Mouse (Mus musculus): ENCODE results near the gene Rnf152. TPM values are rescaled to one million over a fixed set of nuclear protein-coding genes. Genes with fewer than 3 reads are reported as not detected.

Rnf152 gene
- polyA plus RNA-seq, 1 experiment from 2014 or later, result 0.05 TPM

DNA sequence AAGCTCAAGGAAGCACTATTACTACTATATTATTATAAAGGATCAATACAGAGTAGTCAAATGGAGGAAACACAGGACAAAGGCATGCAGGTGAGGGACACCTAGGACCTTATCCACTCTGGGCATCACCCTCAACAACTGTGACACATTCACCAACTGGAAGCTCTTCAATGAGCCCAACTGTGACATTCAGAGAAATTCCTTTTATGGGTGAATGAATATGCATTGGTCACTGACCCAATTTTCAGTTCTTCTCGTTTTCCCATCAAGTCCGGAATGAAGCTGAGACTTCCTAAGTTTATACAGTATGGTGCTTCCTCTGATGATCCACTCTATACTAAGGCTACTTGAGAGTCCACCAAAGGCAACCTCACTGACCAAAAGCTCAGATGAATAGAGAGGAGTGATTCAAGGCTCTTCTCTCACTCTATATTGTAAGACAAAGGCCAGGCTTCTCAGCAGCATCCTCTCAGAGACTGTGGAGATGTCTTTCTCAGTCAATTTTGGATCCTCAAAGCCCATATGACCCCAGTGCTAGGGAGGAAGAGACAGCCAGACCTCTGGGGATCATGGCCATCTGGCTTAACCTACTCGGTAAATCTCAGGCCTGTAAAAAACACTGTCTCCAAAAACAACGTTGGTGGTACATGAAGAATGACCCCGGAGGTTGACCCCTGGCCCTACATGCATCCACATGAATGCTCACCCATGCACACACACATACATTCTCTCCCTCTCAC is 25.8 kb downstream of the Rnf152 start:
- Histone ChIP-seq H3K27me3 (replicated peaks; ENCODE audit: control insufficient read depth, insufficient read depth, low read length) (no peaks in the 10 kb centered on the region), H3K4me3 (ENCODE audit: low read depth, low read length) (no peak overlapping the region), H3K4me2 (no peak overlapping the region), H3K9me3 (ENCODE audit: control insufficient read depth, low read length) (no peaks in the 10 kb centered on the region), H3K36me3 (ENCODE audit: control insufficient read depth, insufficient read depth, low read length) (no peaks in the 10 kb centered on the region), H3K4me1 (replicated peaks; ENCODE audit: control insufficient read depth, insufficient read depth, low read length) (no peaks in the 10 kb centered on the region), H3K27ac (ENCODE audit: low read depth, low read length) (no peak overlapping the region), H3K9ac (ENCODE audit: low read depth, low read length) (no peak overlapping the region)
- ATAC-seq (replicated peaks; ENCODE audit: low FRiP score), result no peak
- WGBS, result 76% methylated on average over 5 of the region's 5 CpGs
- no peak for DNase-seq (ENCODE audit: low spot score)

DNA sequence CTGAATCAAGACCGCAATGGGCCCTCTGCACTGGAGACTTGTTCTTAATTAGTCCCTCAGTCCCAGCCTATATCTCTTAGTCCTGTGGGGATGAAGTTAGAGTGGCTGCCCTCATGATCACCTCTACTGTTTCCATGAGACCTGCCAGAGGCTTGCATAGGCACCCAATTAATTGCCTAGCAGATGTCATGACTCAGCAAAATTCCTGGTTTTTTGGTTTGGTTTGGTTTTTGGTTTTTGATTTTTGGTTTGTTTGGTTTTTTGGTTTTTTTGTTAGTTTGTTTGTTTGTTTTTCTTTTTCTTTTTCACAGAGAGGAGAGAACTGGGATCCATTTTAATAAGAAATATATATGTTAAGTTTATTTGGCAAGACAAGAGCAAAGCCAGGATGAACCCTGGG is 28.7 kb downstream of the Rnf152 start:
- 81% methylated on average over 1 of the region's 1 CpGs for WGBS
- Histone ChIP-seq H3K9ac (ENCODE audit: low read depth, low read length) (no peak overlapping the region), H3K9me3 (ENCODE audit: control insufficient read depth, low read length) (no peaks in the 10 kb centered on the region), H3K4me2 (no peak overlapping the region), H3K4me1 (replicated peaks; ENCODE audit: control insufficient read depth, insufficient read depth, low read length) (no peaks in the 10 kb centered on the region), H3K27ac (ENCODE audit: low read depth, low read length) (no peak overlapping the region), H3K36me3 (ENCODE audit: control insufficient read depth, insufficient read depth, low read length) (no peaks in the 10 kb centered on the region), H3K27me3 (replicated peaks; ENCODE audit: control insufficient read depth, insufficient read depth, low read length) (no peaks in the 10 kb centered on the region), H3K4me3 (ENCODE audit: low read depth, low read length) (no peak overlapping the region)
- ATAC-seq (replicated peaks; ENCODE audit: low FRiP score), result no peak
- no peak for DNase-seq (ENCODE audit: low spot score)

GRCm38 (mm10) chr1:105324636-105325035 is 31.9 kb downstream of the Rnf152 start:
- ATAC-seq (replicated peaks; ENCODE audit: low FRiP score), result no peak
- 66% methylated on average over 4 of the region's 4 CpGs for WGBS
- H3K4me1 ChIP-seq (replicated peaks; ENCODE audit: control insufficient read depth, insufficient read depth, low read length), result no peaks in the 10 kb centered on the region
- no peaks in the 10 kb centered on the region for H3K27me3 ChIP-seq (replicated peaks; ENCODE audit: control insufficient read depth, insufficient read depth, low read length)
- no peaks in the 10 kb centered on the region for H3K36me3 ChIP-seq (ENCODE audit: control insufficient read depth, insufficient read depth, low read length)
- H3K27ac ChIP-seq (ENCODE audit: low read depth, low read length), result no peak overlapping the region
- H3K4me3 ChIP-seq (ENCODE audit: low read depth, low read length), result no peak overlapping the region
- no peak overlapping the region for H3K4me2 ChIP-seq
- no peak for DNase-seq (ENCODE audit: low spot score)
- no peak overlapping the region for H3K9ac ChIP-seq (ENCODE audit: low read depth, low read length)
- no peaks in the 10 kb centered on the region for H3K9me3 ChIP-seq (ENCODE audit: control insufficient read depth, low read length)

DNA sequence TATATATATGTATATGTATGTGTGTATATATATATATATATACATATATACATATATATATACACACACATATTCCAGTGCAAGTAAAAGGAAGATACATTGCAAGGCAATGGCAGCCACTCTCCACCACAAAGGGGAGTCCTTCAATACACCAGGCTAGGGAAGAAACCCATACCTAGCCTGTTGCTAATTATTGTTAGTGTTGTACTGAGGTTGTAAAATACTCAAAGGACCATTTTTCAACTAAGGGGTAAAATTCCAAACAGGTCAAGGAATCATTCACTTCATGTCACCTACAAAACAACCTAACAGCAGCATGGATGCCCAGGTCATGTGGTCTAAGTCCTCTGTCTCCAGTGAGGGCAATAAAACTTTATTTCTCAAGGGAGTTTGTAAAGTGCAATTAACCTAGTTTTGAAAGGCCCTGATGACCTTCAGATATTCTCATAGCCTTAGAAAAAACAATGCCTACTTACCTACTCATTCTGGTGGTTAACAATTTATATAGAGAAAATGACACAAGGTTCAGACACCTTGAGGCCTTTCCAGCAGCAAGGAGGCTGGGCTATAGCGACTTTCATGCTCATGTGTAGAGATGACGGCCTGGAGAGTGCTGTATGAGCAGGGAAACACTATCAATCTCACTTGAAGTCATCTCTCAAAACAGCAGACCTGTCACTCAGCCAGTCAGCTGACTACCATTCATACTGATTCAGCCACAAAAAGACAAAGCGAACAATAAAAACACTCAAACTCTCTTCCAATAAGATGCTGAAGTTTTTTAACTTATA is 42.3 kb downstream of the Rnf152 start:
- no peaks in the 10 kb centered on the region for H3K36me3 ChIP-seq (ENCODE audit: control insufficient read depth, insufficient read depth, low read length)
- DNase-seq (ENCODE audit: low spot score), result no peak
- no peak overlapping the region for H3K9ac ChIP-seq (ENCODE audit: low read depth, low read length)
- no peaks in the 10 kb centered on the region for H3K4me1 ChIP-seq (replicated peaks; ENCODE audit: control insufficient read depth, insufficient read depth, low read length)
- H3K9me3 ChIP-seq (ENCODE audit: control insufficient read depth, low read length), result no peaks in the 10 kb centered on the region
- ATAC-seq (replicated peaks; ENCODE audit: low FRiP score), result no peak
- H3K27me3 ChIP-seq (replicated peaks; ENCODE audit: control insufficient read depth, insufficient read depth, low read length), result no peaks in the 10 kb centered on the region
- WGBS, result 62% methylated on average over 3 of the region's 3 CpGs
- no peak overlapping the region for H3K27ac ChIP-seq (ENCODE audit: low read depth, low read length)
- no peak overlapping the region for H3K4me3 ChIP-seq (ENCODE audit: low read depth, low read length)
- H3K4me2 ChIP-seq, result no peak overlapping the region

GRCm38 (mm10) chr1:105312601-105312901 is 44.0 kb downstream of the Rnf152 start:
- no peak for DNase-seq (ENCODE audit: low spot score)
- Histone ChIP-seq H3K9ac (ENCODE audit: low read depth, low read length) (no peak overlapping the region), H3K27ac (ENCODE audit: low read depth, low read length) (no peak overlapping the region), H3K4me1 (replicated peaks; ENCODE audit: control insufficient read depth, insufficient read depth, low read length) (no peaks in the 10 kb centered on the region), H3K27me3 (replicated peaks; ENCODE audit: control insufficient read depth, insufficient read depth, low read length) (no peaks in the 10 kb centered on the region), H3K4me2 (no peak overlapping the region), H3K36me3 (ENCODE audit: control insufficient read depth, insufficient read depth, low read length) (no peaks in the 10 kb centered on the region), H3K9me3 (ENCODE audit: control insufficient read depth, low read length) (no peaks in the 10 kb centered on the region), H3K4me3 (ENCODE audit: low read depth, low read length) (no peak overlapping the region)
- 79% methylated on average over 2 of the region's 2 CpGs for WGBS
- ATAC-seq (replicated peaks; ENCODE audit: low FRiP score), result no peak

- H3K9ac ChIP-seq (ENCODE audit: low read depth, low read length), result no peak overlapping the region
- no peaks in the 10 kb centered on the region for H3K27me3 ChIP-seq (replicated peaks; ENCODE audit: control insufficient read depth, insufficient read depth, low read length)
- ATAC-seq (replicated peaks; ENCODE audit: low FRiP score) (no peak), DNase-seq (ENCODE audit: low spot score) (no peak)
- H3K4me2 ChIP-seq, result no peak overlapping the region
- H3K4me1 ChIP-seq (replicated peaks; ENCODE audit: control insufficient read depth, insufficient read depth, low read length), result no peaks in the 10 kb centered on the region
- H3K27ac ChIP-seq (ENCODE audit: low read depth, low read length), result no peak overlapping the region
- WGBS, result 79% methylated on average over 1 of the region's 1 CpGs
- no peak overlapping the region for H3K4me3 ChIP-seq (ENCODE audit: low read depth, low read length)
- no peaks in the 10 kb centered on the region for H3K36me3 ChIP-seq (ENCODE audit: control insufficient read depth, insufficient read depth, low read length)
- H3K9me3 ChIP-seq (ENCODE audit: control insufficient read depth, low read length), result no peaks in the 10 kb centered on the region
These were observed 44.5 kb downstream of the Rnf152 start for GRCm38 (mm10) chr1:105311899-105312600.

- Histone ChIP-seq H3K27ac (ENCODE audit: low read depth, low read length) (no peak overlapping the region), H3K9ac (ENCODE audit: low read depth, low read length) (no peak overlapping the region), H3K36me3 (ENCODE audit: control insufficient read depth, insufficient read depth, low read length) (no peaks in the 10 kb centered on the region), H3K9me3 (ENCODE audit: control insufficient read depth, low read length) (no peaks in the 10 kb centered on the region), H3K27me3 (replicated peaks; ENCODE audit: control insufficient read depth, insufficient read depth, low read length) (no peaks in the 10 kb centered on the region), H3K4me3 (ENCODE audit: low read depth, low read length) (no peak overlapping the region), H3K4me1 (replicated peaks; ENCODE audit: control insufficient read depth, insufficient read depth, low read length) (no peaks in the 10 kb centered on the region), H3K4me2 (no peak overlapping the region)
- DNase-seq (ENCODE audit: low spot score), result no peak
- no peak for ATAC-seq (replicated peaks; ENCODE audit: low FRiP score)
- WGBS, result 75% methylated on average over 6 of the region's 6 CpGs
These were observed 54.3 kb downstream of the Rnf152 start for GRCm38 (mm10) chr1:105302164-105302563.

- H3K9me3 ChIP-seq (ENCODE audit: control insufficient read depth, low read length), result no peaks in the 10 kb centered on the region
- 82% methylated on average over 9 of the region's 9 CpGs for WGBS
- H3K4me1 ChIP-seq (replicated peaks; ENCODE audit: control insufficient read depth, insufficient read depth, low read length), result no peaks in the 10 kb centered on the region
- H3K36me3 ChIP-seq (ENCODE audit: control insufficient read depth, insufficient read depth, low read length), result no peaks in the 10 kb centered on the region
- no peak overlapping the region for H3K4me2 ChIP-seq
- no peak overlapping the region for H3K9ac ChIP-seq (ENCODE audit: low read depth, low read length)
- H3K27me3 ChIP-seq (replicated peaks; ENCODE audit: control insufficient read depth, insufficient read depth, low read length), result no peaks in the 10 kb centered on the region
- no peak overlapping the region for H3K27ac ChIP-seq (ENCODE audit: low read depth, low read length)
- no peak overlapping the region for H3K4me3 ChIP-seq (ENCODE audit: low read depth, low read length)
- DNase-seq (ENCODE audit: low spot score) (no peak), ATAC-seq (replicated peaks; ENCODE audit: low FRiP score) (no peak)
These were observed 54.7 kb downstream of the Rnf152 start for GRCm38 (mm10) chr1:105301764-105302163.

Measured in liver, embryonic 11.5 days (tissue).